Mouse (Mus musculus) heart, postnatal 10 days (tissue): ENCODE results near the gene Mrpl47. TPM values are rescaled to one million over a fixed set of nuclear protein-coding genes. Genes with fewer than 3 reads are reported as not detected.
"Not testable (repeated sequence)": the region's sequence is repeated elsewhere in the genome, so short reads cannot be mapped to it uniquely, and the experiment has no call there.

Experiments used
- DNase-seq, 2 experiments: peaks; one replicate each; pipeline ENCODE4 v3.0.0; 2021
- intact Hi-C: fragments of 180-260 bp; cut with DNase I; formaldehyde crosslinking; loops from one replicate; pipeline ENCODE4 v1.15.1; 2025
- total RNA-seq, 2 experiments: library from RNA; stranded (reverse); gene quantifications; 2 replicates each; pipeline ENCODE4 v1.2.3; 2021

Mrpl47 gene
- 10 to 100 TPM; 39.6 to 43.9 TPM for total RNA-seq

- intact Hi-C loops = loop anchor here (2.0 kb wide), 1 partner anchor 82 kb away; no protein-coding TSS in a partner anchor
- no peak for DNase-seq
Measured at GRCm38 (mm10) chr3:32737172-32737655, at the start of gene Mrpl47. Gene Mrpl47 (minus strand): TSS chr3:32737605.

GRCm38 (mm10) chr3:32770781-32771180 is 33.4 kb upstream of the Mrpl47 start:
- no peak for DNase-seq
- intact Hi-C loops = no loop called here

- peak; percentile 8 to 20 for DNase-seq
- intact Hi-C loops = no loop called here
Measured at GRCm38 (mm10) chr3:32763902-32764301, 26.5 kb upstream of the Mrpl47 start.

GRCm38 (mm10) chr3:32762962-32763361 is 25.6 kb upstream of the Mrpl47 start:
- DNase-seq = no peak
- intact Hi-C loops = no loop called here

- intact Hi-C loops = no loop called here
- no peak for DNase-seq
Measured at GRCm38 (mm10) chr3:32759212-32759611, 21.8 kb upstream of the Mrpl47 start.

- intact Hi-C loops = loop anchor here (5.0 kb wide), 1 partner anchor 63 kb away; the partner anchor contains the start of gene Usp13
- DNase-seq = peak; percentile 49 to 60
Measured at GRCm38 (mm10) chr3:32754384-32754915, 17.0 kb upstream of the Mrpl47 start.

- intact Hi-C loops = loop anchor here (5.0 kb wide), 1 partner anchor 67 kb away; the partner anchor contains the start of gene Usp13
- no peak for DNase-seq
Measured at GRCm38 (mm10) chr3:32749820-32750579, 12.6 kb upstream of the Mrpl47 start.

- DNase-seq = no peak
- intact Hi-C loops = no loop called here
Measured at GRCm38 (mm10) chr3:32748384-32748783, 11.0 kb upstream of the Mrpl47 start.

GRCm38 (mm10) chr3:32745426-32745825 is 8.0 kb upstream of the Mrpl47 start:
- DNase-seq, intact Hi-C loops: not testable (repeated sequence)

GRCm38 (mm10) chr3:32745001-32745400 is 7.6 kb upstream of the Mrpl47 start:
- intact Hi-C loops = no loop called here
- no peak for DNase-seq

GRCm38 (mm10) chr3:32742276-32742780 is 4.9 kb upstream of the Mrpl47 start:
- intact Hi-C loops = no loop called here
- no peak for DNase-seq

GRCm38 (mm10) chr3:32738549-32738948 is 1.1 kb upstream of the Mrpl47 start:
- intact Hi-C loops = no loop called here

GRCm38 (mm10) chr3:32736244-32737171 is 897 bp downstream of the Mrpl47 start, which contains the start of gene Ndufb5:
Gene Ndufb5 (plus strand): TSS chr3:32736990.
- intact Hi-C loops = loop anchor here (2.0 kb wide), 1 partner anchor 82 kb away; no protein-coding TSS in a partner anchor
- DNase-seq = peak; percentile 99

More at GRCm38 (mm10) chr3:32738549-32738948, 1.1 kb upstream of the Mrpl47 start:
- no peak for DNase-seq

- no peak for DNase-seq
- intact Hi-C loops = no loop called here
Measured at GRCm38 (mm10) chr3:32727861-32728260, 9.5 kb downstream of the Mrpl47 start.

GRCm38 (mm10) chr3:32725951-32726350 is 11.5 kb downstream of the Mrpl47 start:
- no peak for DNase-seq
- intact Hi-C loops = no loop called here

GRCm38 (mm10) chr3:32724191-32724590 is 13.2 kb downstream of the Mrpl47 start:
- no peak for DNase-seq
- intact Hi-C loops = no loop called here

GRCm38 (mm10) chr3:32718271-32718670 is 19.1 kb downstream of the Mrpl47 start:
- DNase-seq = no peak
- intact Hi-C loops = no loop called here

- intact Hi-C loops, DNase-seq: not testable (repeated sequence)
Measured at GRCm38 (mm10) chr3:32717403-32717802, 20.0 kb downstream of the Mrpl47 start.

- intact Hi-C loops = loop anchor here (2.0 kb wide), 1 partner anchor 21 kb away; no protein-coding TSS in a partner anchor
- no peak for DNase-seq
Measured at GRCm38 (mm10) chr3:32713711-32714110, 23.7 kb downstream of the Mrpl47 start.

GRCm38 (mm10) chr3:32709388-32709787 is 28.0 kb downstream of the Mrpl47 start:
- intact Hi-C loops = no loop called here
- no peak for DNase-seq
